Mouse (Mus musculus): ENCODE measurements around the gene Sbpl. TPM values are rescaled to one million over a fixed set of nuclear protein-coding genes. Genes with fewer than 3 reads are reported as not detected.
"Not testable (repeated sequence)": the region's sequence is repeated elsewhere in the genome, so short reads cannot be mapped to it uniquely, and the experiment has no call there.

The Sbpl gene
- polyA plus RNA-seq, 1 experiment from 2014 or later = not detected

DNA sequence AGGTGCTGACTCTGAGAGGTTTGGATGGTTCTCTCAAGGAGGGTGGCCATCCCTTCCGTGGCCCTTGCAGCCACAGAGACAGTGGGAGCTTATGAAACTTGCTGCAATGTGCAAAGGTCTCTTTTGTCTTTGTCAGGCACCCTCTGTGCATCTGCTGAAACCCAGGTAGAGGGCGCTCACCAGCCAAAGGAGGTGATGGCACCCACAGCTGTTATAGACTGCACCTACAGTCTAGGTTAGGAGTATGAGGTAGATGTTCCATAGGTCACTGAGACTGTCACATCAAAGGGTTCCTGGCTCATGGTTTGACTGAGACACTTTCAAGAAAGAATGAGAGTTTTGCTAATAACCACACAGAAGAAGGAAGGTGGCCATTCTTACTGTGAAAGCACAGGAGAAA is 13.7 kb upstream of the Sbpl start:
- no peaks in the 10 kb centered on the region for H3K9me3 ChIP-seq (ENCODE audit: control insufficient read depth, low read length)
- H3K27ac ChIP-seq (ENCODE audit: low read depth, low read length) = no peak overlapping the region
- no peaks in the 10 kb centered on the region for H3K36me3 ChIP-seq (ENCODE audit: control insufficient read depth, insufficient read depth, low read length)
- no peak overlapping the region for H3K4me3 ChIP-seq (ENCODE audit: low read length)
- H3K4me2 ChIP-seq (replicated peaks; ENCODE audit: low read depth, low read length) = no peak overlapping the region
- no peaks in the 10 kb centered on the region for H3K27me3 ChIP-seq (ENCODE audit: control insufficient read depth, insufficient read depth, low read length)
- H3K4me1 ChIP-seq (ENCODE audit: control insufficient read depth, insufficient read depth, low read length) = no peaks in the 10 kb centered on the region
- no peak for ATAC-seq (ENCODE audit: low FRiP score, low TSS enrichment)
- WGBS = 58% methylated on average over 2 of the region's 2 CpGs
- no peak overlapping the region for H3K9ac ChIP-seq (ENCODE audit: low read depth, low read length)

DNA sequence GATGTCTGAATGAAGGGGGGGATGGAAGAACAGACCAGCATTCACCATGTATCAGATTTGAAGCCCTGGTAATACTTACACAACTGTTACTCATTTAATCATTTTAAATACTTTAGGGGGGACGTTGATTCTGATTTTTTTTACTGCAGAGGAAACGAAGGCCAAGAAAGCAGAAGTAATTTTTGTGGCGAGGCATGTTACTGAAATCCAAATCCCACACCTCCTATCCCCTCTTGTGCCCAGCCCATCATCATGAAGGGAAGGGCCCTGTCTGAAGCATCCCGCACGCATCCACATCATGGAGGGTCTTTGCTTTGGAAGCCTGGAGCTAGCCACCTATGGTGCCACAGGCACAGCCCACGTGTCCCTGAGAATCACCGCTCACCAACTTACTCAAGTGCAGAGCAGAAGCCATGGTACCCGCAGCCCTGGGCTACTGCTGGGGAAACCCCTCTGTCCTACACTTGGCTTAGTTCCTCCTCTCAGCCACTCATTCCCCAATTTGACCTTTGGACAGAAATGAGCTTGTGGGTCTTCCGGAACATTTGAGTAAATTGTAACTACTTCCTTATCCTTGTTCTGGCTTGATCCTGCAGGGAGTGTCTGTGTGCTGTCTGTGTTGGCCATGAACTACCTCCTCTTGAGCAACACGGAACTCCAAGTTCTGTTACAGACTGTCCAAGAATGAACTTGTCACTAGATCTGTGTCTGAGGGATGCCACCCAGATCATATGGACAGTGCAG is 11.8 kb upstream of the Sbpl start:
- no peak overlapping the region for H3K4me3 ChIP-seq (ENCODE audit: low read length)
- H3K36me3 ChIP-seq (ENCODE audit: control insufficient read depth, insufficient read depth, low read length) = no peaks in the 10 kb centered on the region
- H3K9me3 ChIP-seq (ENCODE audit: control insufficient read depth, low read length) = no peaks in the 10 kb centered on the region
- 85% methylated on average over 10 of the region's 10 CpGs for WGBS
- no peak overlapping the region for H3K9ac ChIP-seq (ENCODE audit: low read depth, low read length)
- no peaks in the 10 kb centered on the region for H3K4me1 ChIP-seq (ENCODE audit: control insufficient read depth, insufficient read depth, low read length)
- H3K27me3 ChIP-seq (ENCODE audit: control insufficient read depth, insufficient read depth, low read length) = no peaks in the 10 kb centered on the region
- H3K4me2 ChIP-seq (replicated peaks; ENCODE audit: low read depth, low read length) = no peak overlapping the region
- H3K27ac ChIP-seq (ENCODE audit: low read depth, low read length) = no peak overlapping the region
- ATAC-seq (ENCODE audit: low FRiP score, low TSS enrichment) = no peak

DNA sequence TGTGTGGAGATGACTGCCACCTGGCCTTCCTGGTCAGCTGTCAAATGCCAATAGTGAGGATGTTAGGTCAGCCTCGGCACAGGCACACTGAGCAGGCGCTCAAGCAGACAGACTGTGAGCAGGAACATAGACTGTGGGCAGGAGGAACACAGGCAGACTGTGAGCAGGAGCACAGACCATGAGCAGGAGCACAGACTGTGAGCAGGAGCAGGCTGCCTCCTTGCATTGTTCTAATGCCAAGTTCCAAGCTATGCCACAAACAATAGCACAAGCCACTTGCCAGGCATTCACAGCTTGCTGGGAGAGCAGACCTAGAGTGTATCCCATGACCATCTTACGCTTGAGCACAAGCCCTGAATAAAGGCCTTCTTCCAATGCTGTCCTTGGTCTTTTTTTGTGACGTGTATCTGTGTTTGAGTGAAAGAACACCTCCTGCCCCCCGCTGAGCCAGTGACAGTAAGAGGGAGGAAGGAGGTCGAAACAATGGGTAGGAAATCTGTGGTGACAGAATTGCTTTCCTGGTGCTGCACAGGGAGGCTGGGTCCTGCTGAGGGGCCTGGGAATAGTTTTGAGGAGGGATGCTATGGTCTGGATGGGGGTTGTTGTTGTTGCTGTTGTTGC is 10.8 kb upstream of the Sbpl start:
- WGBS = 44% methylated on average over 6 of the region's 6 CpGs
- Histone ChIP-seq H3K27me3 (ENCODE audit: control insufficient read depth, insufficient read depth, low read length) (no peaks in the 10 kb centered on the region), H3K9me3 (ENCODE audit: control insufficient read depth, low read length) (no peaks in the 10 kb centered on the region), H3K9ac (ENCODE audit: low read depth, low read length) (no peak overlapping the region), H3K4me1 (ENCODE audit: control insufficient read depth, insufficient read depth, low read length) (no peaks in the 10 kb centered on the region), H3K4me3 (ENCODE audit: low read length) (no peak overlapping the region), H3K4me2 (replicated peaks; ENCODE audit: low read depth, low read length) (no peak overlapping the region), H3K36me3 (ENCODE audit: control insufficient read depth, insufficient read depth, low read length) (no peaks in the 10 kb centered on the region), H3K27ac (ENCODE audit: low read depth, low read length) (no peak overlapping the region)
- no peak for ATAC-seq (ENCODE audit: low FRiP score, low TSS enrichment)

DNA sequence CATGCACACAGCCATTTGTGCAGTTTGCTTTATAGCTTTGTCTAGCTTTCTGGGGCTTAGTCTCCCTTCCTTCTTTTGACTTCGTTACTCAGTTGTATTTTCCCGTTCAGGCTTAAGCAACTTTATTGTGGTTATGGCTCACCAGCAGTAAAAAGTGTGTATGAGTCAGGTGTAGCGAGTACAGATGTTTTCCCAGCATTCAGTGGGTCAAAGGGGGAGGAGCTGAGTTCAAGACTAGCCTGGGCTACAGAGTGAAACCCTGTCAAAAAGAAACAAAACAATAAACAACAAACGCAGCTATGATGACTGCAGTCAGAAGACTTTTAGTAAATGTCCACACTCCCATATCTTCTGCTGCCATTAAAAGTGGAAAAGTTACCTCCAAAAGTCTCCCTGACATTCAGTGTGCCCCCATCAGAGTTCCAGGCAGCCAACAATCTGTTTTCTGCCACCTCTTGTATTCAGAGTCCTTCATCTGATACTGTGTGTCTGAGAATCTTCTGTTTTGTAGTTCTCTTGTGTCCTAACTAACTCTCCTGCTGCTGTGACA is 6.6 kb upstream of the Sbpl start:
- no peak overlapping the region for H3K9ac ChIP-seq (ENCODE audit: low read depth, low read length)
- H3K27ac ChIP-seq (ENCODE audit: low read depth, low read length) = no peak overlapping the region
- no peak for ATAC-seq (ENCODE audit: low FRiP score, low TSS enrichment)
- H3K27me3 ChIP-seq (ENCODE audit: control insufficient read depth, insufficient read depth, low read length) = no peaks in the 10 kb centered on the region
- H3K4me3 ChIP-seq (ENCODE audit: low read length) = no peak overlapping the region
- H3K36me3 ChIP-seq (ENCODE audit: control insufficient read depth, insufficient read depth, low read length) = no peaks in the 10 kb centered on the region
- WGBS = 67% methylated on average over 4 of the region's 4 CpGs
- no peaks in the 10 kb centered on the region for H3K4me1 ChIP-seq (ENCODE audit: control insufficient read depth, insufficient read depth, low read length)
- no peak overlapping the region for H3K4me2 ChIP-seq (replicated peaks; ENCODE audit: low read depth, low read length)
- no peaks in the 10 kb centered on the region for H3K9me3 ChIP-seq (ENCODE audit: control insufficient read depth, low read length)

DNA sequence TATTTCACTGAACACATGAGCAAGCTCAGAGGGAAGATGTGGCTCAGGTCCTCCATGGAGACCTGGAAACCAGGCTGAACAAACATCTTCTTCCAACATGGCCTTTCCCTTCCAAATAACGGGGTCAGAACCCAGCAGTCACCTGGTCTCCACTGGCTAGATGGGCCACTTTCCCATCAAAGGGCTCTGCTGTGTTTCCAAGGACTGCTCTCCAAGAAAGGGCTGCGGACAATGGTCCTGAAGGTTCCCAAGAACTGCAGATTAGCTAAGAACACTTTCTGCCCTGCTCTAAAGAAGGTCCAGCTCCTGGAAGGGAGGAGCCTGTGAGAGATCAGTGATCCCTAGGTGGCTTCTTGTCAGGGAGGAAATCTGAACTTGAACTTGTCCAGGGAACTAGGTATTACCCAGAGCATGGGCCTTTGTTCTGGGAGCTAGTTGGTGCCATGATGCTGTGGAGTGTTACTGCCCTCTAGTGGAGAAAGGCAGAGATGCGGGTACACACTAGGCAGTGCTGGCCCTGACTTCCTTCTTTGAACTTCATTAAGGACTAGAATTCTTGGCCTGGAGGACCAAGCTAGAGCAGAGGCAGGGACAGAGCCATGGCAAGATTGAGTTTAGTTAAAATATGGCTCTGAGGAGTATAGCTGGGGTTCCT is 5.1 kb upstream of the Sbpl start:
- Histone ChIP-seq H3K9me3 (ENCODE audit: control insufficient read depth, low read length) (no peaks in the 10 kb centered on the region), H3K4me1 (ENCODE audit: control insufficient read depth, insufficient read depth, low read length) (no peaks in the 10 kb centered on the region), H3K27me3 (ENCODE audit: control insufficient read depth, insufficient read depth, low read length) (no peaks in the 10 kb centered on the region), H3K9ac (ENCODE audit: low read depth, low read length) (no peak overlapping the region), H3K36me3 (ENCODE audit: control insufficient read depth, insufficient read depth, low read length) (no peaks in the 10 kb centered on the region), H3K27ac (ENCODE audit: low read depth, low read length) (no peak overlapping the region), H3K4me3 (ENCODE audit: low read length) (no peak overlapping the region), H3K4me2 (replicated peaks; ENCODE audit: low read depth, low read length) (no peak overlapping the region)
- 40% methylated on average over 3 of the region's 3 CpGs for WGBS
- peak; percentile 94 for ATAC-seq (ENCODE audit: low FRiP score, low TSS enrichment)

DNA sequence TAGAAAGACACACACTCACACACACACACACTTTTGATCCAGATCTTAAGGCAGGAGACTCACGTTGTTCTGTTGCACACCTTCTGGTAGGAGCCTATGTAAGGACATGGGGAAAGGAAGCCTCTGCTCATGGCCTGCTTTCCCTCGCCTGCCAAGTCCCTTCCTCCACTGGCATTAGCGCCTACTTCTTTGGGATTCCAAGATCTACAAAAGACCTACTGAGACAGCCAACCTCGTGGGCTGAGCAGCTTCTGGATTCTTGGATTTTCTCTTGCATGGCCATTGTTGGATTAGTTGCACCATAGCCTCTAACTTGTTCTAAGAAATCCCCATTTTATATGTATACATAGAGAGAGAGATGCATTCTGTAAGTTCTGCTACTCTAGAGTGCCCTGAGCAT is 4.2 kb downstream of the Sbpl start:
- not testable (repeated sequence) for H3K4me1 ChIP-seq (ENCODE audit: control insufficient read depth, insufficient read depth, low read length); H3K9me3 ChIP-seq (ENCODE audit: control insufficient read depth, low read length); H3K27me3 ChIP-seq (ENCODE audit: control insufficient read depth, insufficient read depth, low read length); H3K9ac ChIP-seq (ENCODE audit: low read depth, low read length); H3K36me3 ChIP-seq (ENCODE audit: control insufficient read depth, insufficient read depth, low read length); ATAC-seq (ENCODE audit: low FRiP score, low TSS enrichment); H3K4me2 ChIP-seq (replicated peaks; ENCODE audit: low read depth, low read length); H3K4me3 ChIP-seq (ENCODE audit: low read length); H3K27ac ChIP-seq (ENCODE audit: low read depth, low read length)
- WGBS = 86% methylated on average over 4 of the region's 4 CpGs

DNA sequence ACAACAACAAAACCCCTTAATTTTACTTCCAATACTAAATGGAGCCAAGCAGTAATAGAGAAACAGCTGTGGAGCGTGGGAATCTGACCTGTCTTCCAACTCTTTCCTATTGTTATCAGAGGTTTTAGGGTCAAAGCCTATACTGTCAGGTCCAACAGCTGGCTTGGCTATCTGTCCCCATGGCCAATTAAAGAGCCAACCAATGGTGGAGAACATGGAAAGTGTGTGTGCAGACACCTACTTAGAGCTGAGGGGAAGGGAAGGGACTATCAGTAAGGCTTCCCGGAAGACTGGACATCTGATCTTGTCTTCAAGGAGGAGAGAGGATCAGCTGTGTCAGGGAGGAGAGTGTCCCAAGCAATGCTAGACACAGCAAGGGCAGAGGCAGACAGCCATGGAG is 6.0 kb downstream of the Sbpl start:
- no peaks in the 10 kb centered on the region for H3K36me3 ChIP-seq (ENCODE audit: control insufficient read depth, insufficient read depth, low read length)
- no peaks in the 10 kb centered on the region for H3K4me1 ChIP-seq (ENCODE audit: control insufficient read depth, insufficient read depth, low read length)
- H3K4me3 ChIP-seq (ENCODE audit: low read length) = no peak overlapping the region
- H3K9me3 ChIP-seq (ENCODE audit: control insufficient read depth, low read length) = no peaks in the 10 kb centered on the region
- ATAC-seq (ENCODE audit: low FRiP score, low TSS enrichment) = no peak
- H3K4me2 ChIP-seq (replicated peaks; ENCODE audit: low read depth, low read length) = no peak overlapping the region
- no peak overlapping the region for H3K9ac ChIP-seq (ENCODE audit: low read depth, low read length)
- no peaks in the 10 kb centered on the region for H3K27me3 ChIP-seq (ENCODE audit: control insufficient read depth, insufficient read depth, low read length)
- WGBS = 71% methylated on average over 2 of the region's 2 CpGs
- H3K27ac ChIP-seq (ENCODE audit: low read depth, low read length) = no peak overlapping the region

DNA sequence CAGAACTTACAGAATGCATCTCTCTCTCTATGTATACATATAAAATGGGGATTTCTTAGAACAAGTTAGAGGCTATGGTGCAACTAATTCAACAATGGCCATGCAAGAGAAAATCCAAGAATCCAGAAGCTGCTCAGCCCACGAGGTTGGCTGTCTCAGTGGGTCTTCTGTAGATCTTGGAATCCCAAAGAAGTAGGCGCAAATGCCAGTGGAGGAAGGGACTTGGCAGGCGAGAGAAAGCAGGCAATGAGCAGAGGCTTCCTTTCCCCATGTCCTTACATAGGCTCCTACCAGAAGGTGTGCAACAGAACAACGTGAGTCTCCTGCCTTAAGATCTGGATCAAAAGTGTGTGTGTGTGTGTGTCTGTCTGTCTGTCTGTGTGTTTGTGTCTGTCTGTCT is 7.6 kb downstream of the Sbpl start:
- not testable (repeated sequence) for H3K27me3 ChIP-seq (ENCODE audit: control insufficient read depth, insufficient read depth, low read length); H3K4me3 ChIP-seq (ENCODE audit: low read length); H3K4me1 ChIP-seq (ENCODE audit: control insufficient read depth, insufficient read depth, low read length); H3K4me2 ChIP-seq (replicated peaks; ENCODE audit: low read depth, low read length); ATAC-seq (ENCODE audit: low FRiP score, low TSS enrichment); H3K9ac ChIP-seq (ENCODE audit: low read depth, low read length); H3K27ac ChIP-seq (ENCODE audit: low read depth, low read length); H3K36me3 ChIP-seq (ENCODE audit: control insufficient read depth, insufficient read depth, low read length); H3K9me3 ChIP-seq (ENCODE audit: control insufficient read depth, low read length)
- WGBS = 81% methylated on average over 4 of the region's 4 CpGs

DNA sequence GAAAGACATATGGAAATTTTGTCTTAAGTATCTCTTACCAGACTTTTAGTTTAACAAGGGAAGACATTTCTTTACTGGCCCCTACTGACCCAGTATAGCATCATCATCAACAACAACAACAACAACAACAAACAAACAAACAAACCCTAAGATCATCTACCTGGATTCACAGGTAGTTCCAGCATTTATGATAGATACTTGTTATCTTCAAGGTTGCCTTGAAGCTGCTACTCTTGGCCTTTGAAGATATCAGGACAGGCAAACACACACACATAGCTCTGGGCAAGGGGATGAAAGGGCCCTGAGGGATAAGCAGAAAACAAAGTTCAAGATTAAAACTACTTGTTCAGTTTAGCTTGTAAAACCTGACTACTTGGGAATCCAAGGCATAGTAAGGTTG is 13.7 kb downstream of the Sbpl start, which contains the start of gene Sbp:
TSS of gene Sbp (plus strand) at position 301 of the 400 bp plus-strand sequence.
- Histone ChIP-seq H3K4me1 (ENCODE audit: control insufficient read depth, insufficient read depth, low read length) (no peaks in the 10 kb centered on the region), H3K4me3 (ENCODE audit: low read length) (no peak within 1 kb of the TSS), H3K9ac (ENCODE audit: low read depth, low read length) (no peak within 1 kb of the TSS), H3K9me3 (ENCODE audit: control insufficient read depth, low read length) (no peaks in the 10 kb centered on the region), H3K27ac (ENCODE audit: low read depth, low read length) (no peak within 1 kb of the TSS), H3K27me3 (ENCODE audit: control insufficient read depth, insufficient read depth, low read length) (no peaks in the 10 kb centered on the region), H3K4me2 (replicated peaks; ENCODE audit: low read depth, low read length) (no peak within 1 kb of the TSS), H3K36me3 (ENCODE audit: control insufficient read depth, insufficient read depth, low read length) (no peaks in the 10 kb centered on the region)
- ATAC-seq (ENCODE audit: low FRiP score, low TSS enrichment) = no peak

Data from kidney, embryonic 14.5 days (tissue).